Mouse (Mus musculus): ENCODE measurements around the gene Ubxn1. TPM values are rescaled to one million over a fixed set of nuclear protein-coding genes. Genes with fewer than 3 reads are reported as not detected.

Gene Ubxn1
- total RNA-seq, 2 experiments from 2014 or later: 91.5 to 93.8 TPM

Small RNA genes lying within 50 kb of the gene (microRNA-seq; reads per million reads assigned to microRNA genes)
- 0 reads per million in 2 experiments for gene Mir5136

Other genes with a start within 250 kb of the Ubxn1 start
- 100 to 1,000 TPM; 148 to 165 TPM for gene Chrm1, start 207.7 kb upstream of the Ubxn1 start, total RNA-seq (2021)
- 100 to 1,000 TPM; 182 to 189 TPM for gene Slc3a2, start 148.1 kb upstream of the Ubxn1 start, total RNA-seq (2021)
- 10 to 100 TPM; 42.3 to 43.9 TPM for gene Wdr74, start 135.7 kb upstream of the Ubxn1 start, total RNA-seq (2021)
- not detected for gene 1700092M07Rik, start 130.8 kb upstream of the Ubxn1 start, total RNA-seq (2021)
- 10 to 100 TPM; 63.6 to 64.6 TPM for gene Stx5a, start 130.1 kb upstream of the Ubxn1 start, total RNA-seq (2021)
- gene Nxf1, start 114.4 kb upstream of the Ubxn1 start, total RNA-seq (2021): 10 to 100 TPM; 61.9 to 73.6 TPM
- 10 to 100 TPM; 80.1 to 91.9 TPM for gene Tmem223, start 100.5 kb upstream of the Ubxn1 start, total RNA-seq (2021)
- 10 to 100 TPM in 1 of 2 experiments, 1 to 10 TPM in 1; 8.9 to 10.9 TPM for gene Tmem179b, start 97.0 kb upstream of the Ubxn1 start, total RNA-seq (2021)
- 10 to 100 TPM; 11.9 to 13.4 TPM for gene Taf6l, start 85.1 kb upstream of the Ubxn1 start, total RNA-seq (2021)
- 100 to 1,000 TPM; 108 to 110 TPM for gene Polr2g, start 72.9 kb upstream of the Ubxn1 start, total RNA-seq (2021)
- gene Zbtb3, start 68.9 kb upstream of the Ubxn1 start, total RNA-seq (2021): 1 to 10 TPM; 4.2 to 5.1 TPM
- gene Ttc9c, start 52.2 kb upstream of the Ubxn1 start, total RNA-seq (2021): 10 to 100 TPM; 28.2 to 30.5 TPM
- gene Hnrnpul2, start 51.5 kb upstream of the Ubxn1 start, total RNA-seq (2021): 10 to 100 TPM; 92.3 to 95.8 TPM
- gene AC129217.1, start 41.7 kb upstream of the Ubxn1 start, total RNA-seq (2021): not detected
- 100 to 1,000 TPM; 111 to 117 TPM for gene Bscl2, start 34.0 kb upstream of the Ubxn1 start, total RNA-seq (2021)
- 100 to 1,000 TPM; 268 to 295 TPM for gene Gng3, start 32.3 kb upstream of the Ubxn1 start, total RNA-seq (2021)
- under 1 TPM; 0.88 to 0.91 TPM for gene Lrrn4cl, start 20.7 kb upstream of the Ubxn1 start, total RNA-seq (2021)
- 10 to 100 TPM; 30.6 to 36.9 TPM for gene Uqcc3, start 9.4 kb downstream of the Ubxn1 start, total RNA-seq (2021)
- 1 to 10 TPM; 4.0 to 4.3 TPM for gene Lbhd1, start 12.2 kb downstream of the Ubxn1 start, total RNA-seq (2021)
- not detected for gene Gm49403, start 12.4 kb downstream of the Ubxn1 start, total RNA-seq (2021)
- gene 1810009A15Rik, start 17.4 kb downstream of the Ubxn1 start, total RNA-seq (2021): 10 to 100 TPM; 15.9 to 22.2 TPM
- 1 to 10 TPM; 2.4 to 4.3 TPM for gene Gm49416, start 17.4 kb downstream of the Ubxn1 start, total RNA-seq (2021)
- gene Ints5, start 21.5 kb downstream of the Ubxn1 start, total RNA-seq (2021): 10 to 100 TPM; 23.0 to 23.4 TPM
- 100 to 1,000 TPM in 1 of 2 experiments, 10 to 100 TPM in 1; 97.6 to 104 TPM for gene Ganab, start 26.6 kb downstream of the Ubxn1 start, total RNA-seq (2021)
- gene B3gat3, start 48.9 kb downstream of the Ubxn1 start, total RNA-seq (2021): 100 to 1,000 TPM; 134 to 142 TPM
- gene Rom1, start 57.9 kb downstream of the Ubxn1 start, total RNA-seq (2021): 1 to 10 TPM; 3.5 to 4.0 TPM
- 1 to 10 TPM; 7.4 to 9.0 TPM for gene Eml3, start 58.1 kb downstream of the Ubxn1 start, total RNA-seq (2021)
- gene Mta2, start 70.4 kb downstream of the Ubxn1 start, total RNA-seq (2021): 10 to 100 TPM; 48.6 to 50.3 TPM
- gene Tut1, start 82.4 kb downstream of the Ubxn1 start, total RNA-seq (2021): 10 to 100 TPM; 16.7 to 16.8 TPM
- 100 to 1,000 TPM; 188 to 198 TPM for gene Eef1g, start 95.5 kb downstream of the Ubxn1 start, total RNA-seq (2021)
- gene Ahnak, start 117.8 kb downstream of the Ubxn1 start, total RNA-seq (2021): 10 to 100 TPM; 15.7 to 23.9 TPM
- gene Scgb1a1, start 216.5 kb downstream of the Ubxn1 start, total RNA-seq (2021): not detected